Mouse (Mus musculus) megakaryocyte-erythroid progenitor cell, adult 5-6 weeks (primary cell): Measurements from ENCODE around the gene Mpped1. TPM values are rescaled to one million over a fixed set of nuclear protein-coding genes. Genes with fewer than 3 reads are reported as not detected.
A peak's percentile ranks its signal among the peaks of the same experiment; 100 is the strongest.

Experiments used
- ATAC-seq: replicated peaks from 2 replicates; pipeline ENCODE4 v1.8.0; 2016; ENCODE audit warnings: mild to moderate bottlenecking, inconsistent platforms; ENCODE audit not compliant: severe bottlenecking, poor library complexity, low FRiP score, low TSS enrichment
- total RNA-seq, 2 experiments: library from RNA; stranded (forward) in 1 of 2; stranded (reverse) in 1 of 2; fragments of 200-1000, 215-1000 nt in 1 of 2; fragments of >200 nt in 1 of 2; fragmentation: Nextera tagmentation in 1 of 2; gene quantifications; 2 replicates each; pipeline ENCODE4 v1.2.3; 2014 to 2017

Gene Mpped1
- total RNA-seq (2014; fragmentation: Nextera tagmentation) (not detected in 2 replicates), total RNA-seq (2017) (not detected in 2 replicates)

DNA sequence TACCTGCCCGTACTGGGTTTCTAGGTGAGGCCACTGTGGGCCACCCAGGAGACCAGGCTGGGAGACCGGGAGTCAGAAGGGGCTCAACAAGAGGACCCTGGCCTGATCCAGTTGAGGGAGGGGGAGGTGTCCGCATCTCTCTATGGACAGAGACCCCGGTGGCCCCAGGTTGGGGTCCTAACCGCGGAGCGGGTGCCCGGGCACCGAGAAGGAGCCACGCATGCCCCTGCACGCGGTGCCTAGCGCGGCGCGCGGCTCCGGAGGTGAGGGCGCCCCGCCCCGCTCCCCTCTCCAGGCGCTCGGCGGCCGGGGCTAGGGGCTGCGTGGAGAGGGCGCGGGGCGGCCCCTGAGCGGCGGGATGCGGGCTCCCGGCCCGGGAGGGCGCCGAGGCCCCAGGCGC lies at the start of gene Mpped1:
Gene Mpped1 (plus strand): TSS at position 81 of the 400 bp plus-strand sequence.
- no peak for ATAC-seq

DNA sequence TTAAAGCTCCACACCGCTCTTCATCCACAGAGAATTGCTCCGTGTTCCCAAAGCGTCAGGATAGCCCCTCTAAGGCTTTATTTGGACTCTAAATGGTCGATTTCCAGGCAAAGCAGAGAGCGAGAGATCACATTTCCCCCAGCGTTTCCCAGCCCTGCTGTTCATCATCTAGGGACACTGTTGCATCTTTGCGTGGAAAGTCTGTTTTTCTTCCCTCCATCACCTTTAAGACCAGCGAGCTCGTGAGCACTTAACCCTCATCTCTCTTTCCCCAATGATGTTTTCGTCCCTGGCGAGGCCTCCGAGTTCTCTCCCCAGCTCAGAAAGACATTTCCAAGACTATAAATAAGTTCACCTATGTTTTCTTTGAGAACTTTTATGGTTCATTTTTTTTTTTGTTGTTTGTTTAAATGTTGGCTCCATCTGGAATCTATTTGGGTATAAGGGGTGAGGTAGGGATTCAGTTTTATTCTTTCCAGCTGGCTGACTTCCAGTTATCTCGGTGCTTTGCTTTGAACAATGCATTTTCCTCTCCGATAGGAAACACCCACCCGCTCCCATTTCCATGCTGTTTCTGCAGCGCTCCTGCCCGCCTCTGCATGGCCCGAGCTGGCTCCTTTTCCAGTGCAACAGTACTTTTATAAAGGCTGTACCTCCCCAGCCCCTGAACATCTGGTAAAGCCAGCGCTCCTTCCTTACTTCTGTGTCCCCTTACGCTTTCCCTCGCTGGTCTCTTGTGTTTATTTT lies 38.4 kb upstream of the Mpped1 start:
- no peak for ATAC-seq

DNA sequence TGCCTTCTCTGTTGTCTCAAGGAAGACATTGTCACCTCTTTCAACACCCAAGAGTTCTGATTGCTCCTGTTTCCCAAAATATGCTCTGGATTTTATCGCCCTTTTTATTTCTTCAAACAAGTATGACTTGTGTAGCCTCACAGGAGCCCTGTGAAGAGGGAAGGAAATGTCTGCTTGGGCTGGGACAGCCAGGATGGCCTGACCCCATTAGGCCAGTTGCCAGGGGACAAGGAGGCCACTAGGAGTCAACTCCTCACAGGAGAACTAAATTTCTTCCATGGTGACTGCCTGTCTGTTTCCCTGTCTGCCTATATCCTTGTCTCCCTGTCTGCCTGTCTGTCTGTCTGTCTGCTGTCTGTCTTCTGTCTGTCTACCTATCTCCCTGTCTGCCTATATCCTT lies 37.2 kb upstream of the Mpped1 start:
- ATAC-seq = no peak

DNA sequence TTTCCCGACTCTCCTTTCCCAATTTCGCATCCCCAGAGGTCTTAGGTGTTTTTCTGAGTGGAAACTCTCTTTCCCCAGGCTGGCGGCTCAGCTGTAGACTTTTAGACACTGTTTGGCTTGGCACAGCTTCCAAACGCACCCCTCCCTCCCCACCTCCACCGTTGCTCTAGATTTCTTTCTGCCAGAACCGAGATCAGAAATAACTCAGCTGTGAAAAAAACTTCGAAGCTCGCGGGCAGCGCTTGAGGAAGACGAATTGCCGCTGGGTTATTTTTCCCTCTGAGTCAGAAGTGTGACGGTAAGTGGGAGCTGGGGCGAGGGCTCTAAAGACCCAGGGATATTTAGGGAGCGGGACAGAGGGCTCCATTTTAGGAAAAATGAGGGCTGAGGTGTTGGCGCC lies 33.0 kb upstream of the Mpped1 start:
- ATAC-seq = no peak

DNA sequence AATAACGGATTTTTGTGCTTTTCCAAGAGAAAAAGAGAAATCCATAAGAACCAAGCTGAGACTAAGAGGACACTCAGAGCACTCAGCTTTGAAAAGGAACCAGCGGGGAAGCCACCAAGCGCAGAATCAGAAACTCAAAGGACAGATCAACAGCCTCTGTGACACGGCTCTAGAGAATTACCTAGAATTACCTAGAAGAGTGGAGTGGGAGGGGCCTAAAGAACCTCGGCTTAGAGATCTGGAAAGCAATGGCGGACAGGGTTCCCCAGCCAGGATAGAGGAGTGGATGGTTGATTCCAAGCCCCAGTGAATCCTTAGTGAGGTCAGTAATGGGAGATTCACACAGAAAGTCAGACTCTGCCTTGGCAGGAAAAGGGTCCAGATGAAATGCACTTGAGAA lies 30.3 kb upstream of the Mpped1 start:
- no peak for ATAC-seq

DNA sequence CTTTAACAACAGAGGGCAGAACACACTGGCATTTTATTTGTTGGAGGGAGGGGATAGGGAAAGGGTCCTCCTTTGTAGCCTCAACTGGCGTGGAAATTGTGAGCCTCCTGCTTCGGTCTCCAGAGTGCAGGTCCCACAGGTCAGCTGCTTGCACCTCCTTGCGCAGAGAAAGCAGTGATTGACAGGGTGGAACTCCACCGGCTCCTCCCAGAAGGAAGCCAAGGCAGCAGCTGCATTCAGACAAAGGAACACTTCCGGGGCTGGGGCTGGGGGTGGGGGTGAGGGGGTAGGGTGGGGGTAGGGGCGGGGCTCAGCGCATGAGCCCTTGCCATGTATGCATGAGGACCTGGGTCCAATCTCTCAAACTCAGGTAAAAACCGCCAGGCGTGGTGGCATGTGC lies 29.8 kb upstream of the Mpped1 start:
- no peak for ATAC-seq

DNA sequence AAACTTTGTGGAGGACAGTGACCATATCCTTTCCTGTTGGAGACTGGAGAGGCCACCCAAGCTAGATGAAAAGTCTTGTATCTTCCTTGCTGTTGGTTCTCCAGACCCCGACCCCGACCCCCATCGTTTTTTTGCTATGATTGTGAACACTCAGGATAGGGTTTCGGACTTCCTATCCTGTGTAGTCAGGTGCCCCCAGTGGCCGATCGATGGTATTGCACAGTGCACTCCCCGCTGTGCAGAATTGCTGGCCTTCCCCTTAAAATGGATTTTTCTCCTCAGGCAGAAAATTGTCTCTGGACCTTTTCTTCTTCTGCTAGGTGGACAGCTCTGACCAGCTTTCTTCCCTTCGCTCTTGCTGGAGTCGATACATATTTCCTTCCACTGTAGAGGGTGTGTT lies 22.5 kb upstream of the Mpped1 start:
- no peak for ATAC-seq

DNA sequence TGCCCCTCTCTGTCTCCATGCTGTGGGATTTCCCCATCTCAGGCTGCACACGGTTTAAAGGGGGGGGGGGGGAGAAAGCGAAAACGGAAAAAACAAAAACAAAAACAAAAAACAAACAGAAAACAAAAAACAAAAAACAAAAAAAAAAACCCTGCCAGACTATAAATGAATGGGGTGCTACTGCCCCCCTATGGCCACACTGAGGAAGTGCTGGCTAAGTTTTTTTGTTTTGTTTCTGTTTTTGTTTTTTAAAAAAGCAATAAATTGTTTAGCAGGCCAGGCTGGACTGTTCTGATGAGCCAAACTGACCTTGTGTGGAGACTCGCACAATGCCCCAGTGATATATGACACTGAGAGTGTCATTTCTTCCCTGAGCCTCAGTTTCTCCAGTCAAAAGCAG lies 20.3 kb upstream of the Mpped1 start:
- ATAC-seq = no peak

DNA sequence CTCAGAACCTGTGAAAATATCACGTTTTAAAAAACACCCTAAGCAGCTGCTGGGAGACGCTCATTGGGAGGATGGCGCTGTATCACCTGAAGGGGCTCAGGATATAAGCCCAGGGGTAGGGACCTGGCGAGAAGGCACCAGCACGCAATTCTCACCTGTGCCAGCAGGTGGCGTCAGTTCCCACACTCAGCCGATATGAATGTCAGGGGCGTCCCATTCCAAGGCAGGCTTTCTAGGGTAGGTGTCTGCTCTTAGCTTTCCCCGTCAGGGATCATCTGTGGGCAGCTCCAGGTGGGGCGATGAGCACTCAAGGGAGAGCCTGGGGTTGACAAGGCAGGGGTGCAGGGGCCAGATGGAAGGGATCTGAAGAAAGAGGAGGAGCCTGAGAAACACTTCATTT lies 18.6 kb upstream of the Mpped1 start:
- 0 out of 2 replicates have a peak, but pooled peaks have one; percentile 63 for ATAC-seq

DNA sequence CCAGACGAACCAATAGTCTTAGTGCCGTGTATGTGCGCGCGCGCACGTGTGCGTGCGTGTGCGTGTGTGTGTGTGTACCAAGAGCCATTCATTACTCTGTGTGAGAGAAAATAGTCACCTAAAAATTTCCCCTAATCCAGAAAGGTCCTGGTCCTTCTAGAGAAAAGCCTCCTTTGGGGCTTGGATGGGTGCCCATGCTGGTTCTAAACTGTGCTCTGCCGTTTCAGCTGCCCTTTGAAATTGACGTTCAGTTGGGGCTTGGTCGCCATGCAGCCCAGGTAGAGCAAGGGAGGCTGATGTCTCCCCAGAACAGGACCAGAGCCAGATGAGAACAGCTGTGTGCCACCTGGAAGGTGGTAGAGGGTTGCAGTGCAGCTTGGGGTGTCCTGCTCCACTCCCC lies 17.8 kb upstream of the Mpped1 start:
- no peak for ATAC-seq

DNA sequence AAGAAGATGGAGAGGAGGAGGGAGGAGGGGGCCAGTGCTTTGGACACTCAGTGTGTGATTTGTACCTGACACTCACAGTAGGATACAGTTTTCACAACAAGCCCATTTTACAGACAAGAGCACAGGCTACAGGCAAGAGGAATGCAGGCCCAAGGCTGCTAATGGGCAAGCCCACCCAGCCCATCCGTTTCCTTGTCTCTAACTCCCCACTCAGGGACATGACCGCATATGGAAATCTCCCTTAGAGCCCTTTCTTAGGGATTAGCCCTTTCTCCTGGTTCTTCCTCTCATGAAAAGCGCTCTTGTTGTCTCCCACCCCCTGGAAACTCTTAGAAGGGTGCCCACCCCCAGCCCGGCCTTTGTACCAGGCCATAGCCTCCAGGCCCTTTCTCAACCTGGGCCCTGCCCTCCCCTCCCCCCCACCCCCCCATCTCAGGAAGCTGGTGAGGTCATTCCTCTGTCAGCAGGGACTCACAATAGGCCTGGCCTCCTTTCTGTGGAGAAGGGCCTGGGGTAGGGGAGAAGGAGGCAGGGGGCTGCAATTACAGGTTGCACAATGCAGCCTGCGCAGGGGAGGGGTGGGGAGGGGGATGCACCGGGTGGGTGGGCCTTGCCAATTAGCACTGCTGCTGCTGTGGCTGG lies 13.8 kb upstream of the Mpped1 start:
- no peak for ATAC-seq

DNA sequence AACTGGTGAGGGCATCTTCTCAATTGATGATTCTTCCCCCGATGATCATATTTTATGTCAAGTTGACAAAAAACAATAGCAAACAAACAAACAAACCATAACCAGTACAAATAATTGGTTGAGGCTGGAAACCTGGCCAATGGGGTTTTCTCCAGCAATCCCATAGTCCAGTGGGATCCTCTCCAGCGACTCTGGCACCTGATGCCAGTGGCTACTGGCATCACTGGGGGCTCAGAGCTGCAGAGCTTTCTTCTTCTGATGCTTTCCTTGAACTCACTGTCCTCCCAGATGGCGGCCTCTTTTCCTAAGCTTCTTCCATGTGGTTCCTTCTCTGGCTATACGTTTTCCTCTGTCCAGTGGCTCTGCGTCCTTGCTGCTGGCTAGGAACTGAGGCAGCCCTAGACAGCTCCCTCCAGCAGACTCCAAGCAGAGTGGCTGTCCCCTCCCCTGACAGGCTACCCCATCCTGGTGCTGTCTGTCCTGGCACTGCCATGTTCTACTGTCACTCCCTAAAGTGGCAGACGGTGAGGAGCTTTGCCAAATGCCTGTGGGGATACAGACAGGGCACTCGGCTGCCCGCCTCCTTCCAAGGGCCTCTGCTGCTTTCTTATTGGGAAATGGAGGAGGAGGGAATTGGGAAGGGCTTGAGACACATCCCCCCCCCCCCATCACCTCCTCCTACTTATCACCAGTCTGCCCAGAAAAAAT lies 7.8 kb upstream of the Mpped1 start:
- ATAC-seq = no peak

DNA sequence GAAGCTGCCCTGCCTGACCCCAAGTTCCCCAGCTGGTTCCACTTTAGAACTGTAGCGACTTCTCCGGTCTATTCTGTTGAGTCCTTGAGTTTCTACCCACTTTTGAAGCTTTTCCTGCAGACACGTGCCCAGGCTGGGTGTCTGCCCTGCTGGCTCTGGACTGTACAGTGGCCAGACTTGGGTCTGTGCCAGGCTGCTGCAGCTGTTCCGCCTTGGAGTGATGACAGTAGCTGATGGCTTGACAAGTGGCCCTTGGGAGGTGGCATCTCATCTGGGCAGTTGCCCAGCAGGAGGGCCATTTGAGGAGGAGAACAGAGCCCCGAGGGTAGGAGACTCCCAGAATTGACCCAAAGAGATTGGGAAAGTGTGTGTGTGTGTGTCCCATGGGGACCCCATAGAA lies 6.8 kb upstream of the Mpped1 start:
- no peak for ATAC-seq

DNA sequence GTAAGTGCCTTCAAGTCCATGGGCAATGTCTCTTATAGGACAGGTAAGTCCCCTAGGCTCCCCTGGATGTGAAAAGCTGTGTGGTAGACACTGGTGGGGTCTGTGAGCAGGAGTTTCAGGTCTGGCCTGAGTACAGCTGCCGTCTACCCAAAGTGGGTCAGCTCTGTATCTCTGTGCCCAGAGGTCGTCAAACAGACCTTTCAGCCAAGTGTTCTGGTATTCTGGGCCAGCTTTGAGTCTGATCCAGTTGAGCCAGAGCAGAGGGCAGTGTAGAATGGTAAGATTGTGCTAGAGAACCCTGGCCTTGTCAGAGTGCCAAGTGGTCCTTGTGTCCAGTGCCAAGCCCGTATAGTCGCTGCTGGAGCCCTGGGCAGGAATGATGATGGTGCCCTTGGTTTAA lies 6.3 kb upstream of the Mpped1 start:
- no peak for ATAC-seq

DNA sequence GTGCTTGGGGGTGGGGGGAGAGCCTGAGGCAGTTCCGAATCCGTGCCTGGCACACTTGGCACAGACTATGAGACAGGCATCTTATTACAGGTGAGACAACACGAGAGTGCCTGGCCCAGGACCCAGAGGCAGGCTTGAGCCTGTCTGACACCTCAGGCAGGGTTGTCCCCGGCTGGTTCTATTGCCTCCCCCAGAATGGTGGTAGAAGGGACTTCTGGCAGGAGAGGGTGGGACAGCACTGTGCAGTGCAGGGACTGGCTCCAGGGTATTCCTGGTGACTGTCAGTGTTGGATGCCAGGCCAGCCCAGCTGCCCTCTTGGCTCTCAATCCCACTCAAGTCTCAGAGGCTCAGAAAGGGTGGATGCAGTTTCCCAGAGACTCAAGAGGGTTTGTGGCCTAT lies 4.3 kb upstream of the Mpped1 start:
- no peak for ATAC-seq

DNA sequence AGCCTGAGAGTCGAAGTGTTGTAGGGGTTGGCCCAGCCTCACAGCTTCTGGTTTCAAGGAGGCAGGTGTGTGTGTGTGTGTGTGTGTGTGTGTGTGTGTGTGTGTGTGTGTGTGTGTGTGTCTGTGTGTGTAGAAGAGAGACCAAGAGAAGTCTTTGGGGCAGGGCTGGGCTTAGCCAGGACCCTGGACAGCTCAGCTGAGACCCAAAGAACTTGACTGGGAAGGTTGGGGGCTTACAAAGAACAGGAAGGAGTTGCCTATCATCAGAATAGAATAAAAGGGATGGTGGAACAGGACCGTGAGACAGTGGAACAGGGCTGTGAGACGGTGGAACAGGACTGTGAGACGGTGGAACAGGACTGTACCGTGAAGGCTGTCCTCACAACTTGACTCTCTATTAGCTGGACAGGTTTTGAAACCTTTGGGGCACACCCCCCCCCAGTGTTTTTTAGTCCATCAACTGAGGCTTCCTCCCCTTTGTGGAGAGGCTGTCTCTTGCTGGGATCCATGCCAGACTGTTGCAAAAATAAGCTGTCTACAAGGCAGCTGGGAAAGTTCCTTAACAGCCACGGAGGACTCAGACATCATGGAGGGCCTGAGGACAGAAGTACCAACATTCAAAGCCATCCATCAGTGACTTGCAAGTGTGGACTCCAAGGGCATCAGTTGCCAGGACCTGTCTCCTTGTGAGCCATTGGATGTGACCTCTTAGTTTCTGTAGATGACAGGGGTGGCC lies 2.8 kb upstream of the Mpped1 start:
- ATAC-seq = no peak

DNA sequence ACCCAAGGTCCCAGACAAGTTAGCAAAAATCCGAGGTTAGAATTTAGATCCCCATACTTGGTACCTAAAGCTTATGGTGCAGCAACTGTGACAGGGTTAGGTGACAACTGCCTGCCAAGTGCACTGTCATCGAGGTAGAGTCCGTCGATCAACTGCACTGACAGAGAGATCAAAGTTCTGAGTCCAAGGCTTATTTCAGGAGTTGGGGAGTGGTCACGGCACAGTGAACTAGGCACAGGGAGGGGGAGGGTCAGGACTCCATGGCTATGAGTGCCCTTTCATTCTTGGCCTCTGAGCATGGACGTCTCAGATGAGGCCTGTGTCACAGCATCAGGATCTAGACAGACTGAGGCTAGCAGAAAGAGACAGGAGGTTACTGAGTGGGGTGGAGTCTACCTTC lies 1.8 kb upstream of the Mpped1 start:
- no peak for ATAC-seq

DNA sequence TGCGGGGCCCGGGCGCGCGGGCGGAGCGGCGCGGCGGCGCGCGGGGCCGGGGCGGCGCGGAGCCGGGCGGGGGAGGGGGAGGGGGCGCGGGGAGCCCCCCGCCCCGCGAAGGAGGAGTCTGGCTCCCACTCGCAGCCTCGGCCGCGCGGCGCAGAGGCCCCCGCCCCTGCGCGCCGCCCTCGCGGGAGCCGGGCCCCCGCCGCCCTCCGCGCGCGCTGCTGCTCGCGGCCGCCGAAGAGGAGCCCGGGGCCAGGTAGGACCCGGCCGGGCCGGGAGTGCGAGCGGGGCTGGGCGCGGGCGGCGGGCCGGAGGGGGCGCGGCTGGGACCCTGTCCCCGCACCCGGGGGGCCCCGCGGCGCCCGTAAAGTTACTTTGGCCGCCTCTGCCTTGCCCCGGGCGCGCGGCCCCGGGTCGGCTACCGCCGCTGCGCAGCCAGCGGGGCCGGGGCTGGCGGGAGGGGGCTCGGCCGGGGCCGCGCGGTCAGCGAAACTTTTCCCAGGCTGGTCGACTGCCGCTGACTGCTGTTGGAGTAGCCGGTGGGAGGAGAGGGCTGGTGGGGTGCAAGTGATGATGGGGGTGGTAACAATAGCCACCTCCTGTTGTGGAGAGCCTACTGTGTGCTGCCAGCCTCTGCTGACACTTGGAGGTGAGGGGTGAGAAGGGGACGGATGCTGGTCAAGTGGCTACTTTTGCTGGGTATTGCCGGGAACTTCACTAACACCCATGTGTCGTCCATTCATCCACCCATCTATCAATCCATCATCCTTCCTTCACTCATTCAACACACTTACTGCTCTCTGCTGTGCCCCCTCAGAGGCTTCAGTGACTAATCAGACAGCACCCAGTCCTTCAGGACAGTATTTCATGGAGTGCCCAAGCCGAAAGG lies 831 bp downstream of the Mpped1 start:
- ATAC-seq = no peak

DNA sequence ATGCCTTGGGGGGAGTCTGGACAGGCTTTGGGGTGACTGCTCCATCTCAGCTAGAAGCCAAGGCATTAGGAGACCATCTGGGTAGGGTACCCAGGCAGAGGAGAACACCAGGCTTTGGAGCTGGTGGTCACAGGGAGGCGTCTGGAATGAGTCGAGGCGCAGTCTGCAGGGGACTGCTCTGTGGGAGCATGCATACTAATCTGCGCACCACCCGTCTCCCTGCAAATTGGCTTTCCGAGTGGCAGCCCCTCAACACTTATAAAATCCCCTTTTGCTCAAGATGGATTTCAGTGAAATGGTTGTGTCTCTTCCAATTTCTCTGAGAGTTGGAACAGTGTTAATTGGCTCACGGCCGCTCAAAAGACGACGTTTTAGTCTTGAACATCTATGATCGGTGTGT lies 2.0 kb downstream of the Mpped1 start:
- ATAC-seq = no peak
